Mouse (Mus musculus): ENCODE data around the gene Abcg5. TPM values are rescaled to one million over a fixed set of nuclear protein-coding genes. Genes with fewer than 3 reads are reported as not detected.

Gene Abcg5
- 0.43 and 0.99 TPM in 2 replicates for polyA plus RNA-seq (2014; fragmentation: Nextera tagmentation; extraction: Ambion mirVana)

DNA sequence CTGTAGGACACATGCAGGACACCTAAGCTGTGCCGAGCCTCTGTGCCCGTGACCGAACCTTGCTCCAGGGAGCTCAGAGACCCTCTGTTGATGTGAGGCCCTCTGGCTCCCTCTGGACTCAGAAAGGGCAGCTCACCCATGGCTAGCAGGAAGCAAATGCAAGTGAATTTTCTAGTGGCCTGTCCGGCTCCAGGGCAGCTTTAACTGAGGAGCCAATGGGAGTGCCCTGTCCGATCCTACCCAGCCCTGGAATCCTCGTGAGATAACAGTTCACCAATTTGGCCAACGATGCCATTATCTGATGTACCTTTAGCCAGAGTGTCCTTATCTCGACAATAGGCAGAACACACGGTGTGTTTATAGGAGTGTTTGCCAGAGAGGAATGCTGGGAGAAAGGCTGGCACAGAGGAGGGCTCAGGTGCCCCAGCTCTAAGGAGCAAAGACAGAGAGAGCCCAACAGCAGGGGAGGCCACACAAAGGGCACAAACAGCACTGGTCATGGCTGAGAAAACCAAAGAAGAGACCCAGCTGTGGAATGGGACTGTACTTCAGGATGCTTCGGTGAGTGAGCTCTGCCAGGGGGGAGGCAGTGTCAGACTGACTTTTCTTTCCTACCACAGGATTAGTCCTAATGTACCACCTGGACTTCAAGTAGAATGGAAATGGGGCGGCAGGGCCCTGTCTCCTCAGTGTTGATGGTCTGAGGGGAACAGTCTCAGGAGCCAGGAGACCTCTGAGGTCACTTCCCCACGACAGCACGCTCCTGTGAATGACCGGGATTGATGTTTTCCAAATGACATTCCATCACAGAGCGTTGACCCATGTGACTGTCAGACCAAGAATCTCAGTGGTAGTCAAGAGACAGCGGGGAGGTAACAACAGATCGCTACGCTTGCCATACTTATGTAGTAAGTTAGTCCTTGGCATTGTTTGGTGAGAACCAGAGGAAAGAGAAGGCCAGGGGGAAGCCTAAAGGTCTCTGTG, at the start of gene Abcg5:
Gene Abcg5, minus strand, starts transcription at position 278 of the 984 bp plus-strand sequence.
- no peaks in the 10 kb centered on the region for H3K36me3 ChIP-seq (ENCODE audit: control insufficient read depth, insufficient read depth, low read length)
- no peak for ATAC-seq (replicated peaks; ENCODE audit: insufficient number of reproducible peaks, low FRiP score, low TSS enrichment)
- WGBS (ENCODE audit: insufficient replicate concordance), result 64% methylated on average over 18 of the region's 18 CpGs

DNA sequence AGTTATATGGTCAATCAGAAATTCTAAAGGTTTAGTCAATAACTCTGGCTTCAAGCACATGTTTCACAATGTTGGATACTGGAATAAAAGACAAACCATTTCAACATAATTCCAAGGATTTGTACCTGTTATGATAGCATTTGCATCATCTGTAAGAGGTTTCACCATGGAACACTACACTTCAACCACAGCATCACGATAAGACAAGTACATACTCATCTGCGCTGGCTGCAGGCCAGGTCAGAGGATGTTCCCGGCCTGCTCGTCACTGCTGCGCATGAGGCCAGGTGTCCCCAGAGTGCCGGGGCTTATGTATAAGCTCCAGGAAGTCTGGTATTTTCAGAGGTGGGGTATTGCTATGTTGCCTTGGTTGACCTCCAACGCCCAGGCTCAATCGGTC, 49.8 kb upstream of the Abcg5 start:
- 89% methylated on average over 8 of the region's 8 CpGs for WGBS (ENCODE audit: insufficient replicate concordance)
- no peak overlapping the region for H3K27ac ChIP-seq (ENCODE audit: low read depth, low read length)
- no peak overlapping the region for H3K4me2 ChIP-seq
- H3K36me3 ChIP-seq (ENCODE audit: control insufficient read depth, insufficient read depth, low read length), result peaks cover 8% of the 10 kb centered on the region
- ATAC-seq (replicated peaks; ENCODE audit: insufficient number of reproducible peaks, low FRiP score, low TSS enrichment), result no peak
- H3K9me3 ChIP-seq (replicated peaks; ENCODE audit: control insufficient read depth, low read length), result no peaks in the 10 kb centered on the region
- no peaks in the 10 kb centered on the region for H3K27me3 ChIP-seq (ENCODE audit: control insufficient read depth, insufficient read depth, low read length)
- H3K9ac ChIP-seq (ENCODE audit: low read depth, low read length), result no peak overlapping the region
- H3K4me3 ChIP-seq (ENCODE audit: low read depth, low read length), result no peak overlapping the region
- H3K4me1 ChIP-seq (ENCODE audit: control insufficient read depth, insufficient read depth, low read length), result no peaks in the 10 kb centered on the region

More for the DNA sequence above, at the start of gene Abcg5:
- H3K4me2 ChIP-seq, result no peak within 1 kb of the TSS
- H3K4me1 ChIP-seq (ENCODE audit: control insufficient read depth, insufficient read depth, low read length), result no peaks in the 10 kb centered on the region
- H3K4me3 ChIP-seq (ENCODE audit: low read depth, low read length), result no peak within 1 kb of the TSS
- H3K27me3 ChIP-seq (ENCODE audit: control insufficient read depth, insufficient read depth, low read length), result no peaks in the 10 kb centered on the region
- H3K9ac ChIP-seq (ENCODE audit: low read depth, low read length), result no peak within 1 kb of the TSS
- no peak within 1 kb of the TSS for H3K27ac ChIP-seq (ENCODE audit: low read depth, low read length)
- H3K9me3 ChIP-seq (replicated peaks; ENCODE audit: control insufficient read depth, low read length), result no peaks in the 10 kb centered on the region

DNA sequence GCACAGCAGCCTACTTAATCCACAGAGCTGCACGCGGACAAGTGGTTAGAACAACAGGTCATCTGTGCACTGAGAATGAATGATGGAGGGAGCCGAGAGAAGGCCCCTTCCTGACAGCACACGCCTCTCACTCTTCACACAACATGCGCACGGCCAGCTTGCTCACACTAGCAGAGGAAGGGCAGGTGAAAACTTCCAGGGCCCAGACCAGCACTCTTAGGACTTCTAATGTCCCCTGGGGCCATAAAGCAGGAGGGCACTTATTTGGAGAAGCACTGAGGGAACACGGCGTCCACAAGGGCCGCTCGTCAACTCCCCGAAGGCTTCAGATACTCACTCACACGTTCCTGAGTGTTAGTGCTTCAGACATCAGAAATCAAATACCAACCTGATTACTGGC, 48.5 kb upstream of the Abcg5 start:
- ATAC-seq (replicated peaks; ENCODE audit: insufficient number of reproducible peaks, low FRiP score, low TSS enrichment), result no peak
- Histone ChIP-seq H3K9ac (ENCODE audit: low read depth, low read length) (no peak overlapping the region), H3K27me3 (ENCODE audit: control insufficient read depth, insufficient read depth, low read length) (no peaks in the 10 kb centered on the region), H3K4me3 (ENCODE audit: low read depth, low read length) (no peak overlapping the region), H3K27ac (ENCODE audit: low read depth, low read length) (no peak overlapping the region), H3K9me3 (replicated peaks; ENCODE audit: control insufficient read depth, low read length) (no peaks in the 10 kb centered on the region), H3K4me2 (no peak overlapping the region), H3K4me1 (ENCODE audit: control insufficient read depth, insufficient read depth, low read length) (no peaks in the 10 kb centered on the region), H3K36me3 (ENCODE audit: control insufficient read depth, insufficient read depth, low read length) (peaks cover 8% of the 10 kb centered on the region)
- 84% methylated on average over 12 of the region's 12 CpGs for WGBS (ENCODE audit: insufficient replicate concordance)

DNA sequence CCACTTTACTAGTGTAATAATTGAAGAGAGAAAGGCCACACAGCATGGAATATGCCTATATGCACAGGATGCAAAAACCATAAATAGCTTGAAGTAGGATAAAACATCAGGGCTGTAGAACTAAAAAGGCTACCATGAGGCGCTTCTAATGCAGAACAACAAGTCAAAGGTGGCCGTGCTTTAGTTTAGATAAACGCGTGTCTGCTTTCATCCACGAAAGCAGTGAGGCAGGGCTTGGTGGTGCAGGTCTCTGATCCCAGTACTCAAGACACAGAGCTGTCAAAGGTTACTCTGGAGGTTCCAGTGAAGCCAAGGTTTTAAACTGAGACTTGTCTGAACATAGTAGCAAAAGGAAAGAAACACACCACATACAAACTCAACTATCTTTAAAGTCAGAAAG, 46.3 kb upstream of the Abcg5 start:
- ATAC-seq (replicated peaks; ENCODE audit: insufficient number of reproducible peaks, low FRiP score, low TSS enrichment), result no peak
- H3K9me3 ChIP-seq (replicated peaks; ENCODE audit: control insufficient read depth, low read length), result no peaks in the 10 kb centered on the region
- H3K36me3 ChIP-seq (ENCODE audit: control insufficient read depth, insufficient read depth, low read length), result peaks cover 13% of the 10 kb centered on the region
- no peaks in the 10 kb centered on the region for H3K4me1 ChIP-seq (ENCODE audit: control insufficient read depth, insufficient read depth, low read length)
- no peak overlapping the region for H3K27ac ChIP-seq (ENCODE audit: low read depth, low read length)
- no peak overlapping the region for H3K4me2 ChIP-seq
- H3K4me3 ChIP-seq (ENCODE audit: low read depth, low read length), result no peak overlapping the region
- H3K9ac ChIP-seq (ENCODE audit: low read depth, low read length), result no peak overlapping the region
- no peaks in the 10 kb centered on the region for H3K27me3 ChIP-seq (ENCODE audit: control insufficient read depth, insufficient read depth, low read length)
- 66% methylated on average over 5 of the region's 5 CpGs for WGBS (ENCODE audit: insufficient replicate concordance)

DNA sequence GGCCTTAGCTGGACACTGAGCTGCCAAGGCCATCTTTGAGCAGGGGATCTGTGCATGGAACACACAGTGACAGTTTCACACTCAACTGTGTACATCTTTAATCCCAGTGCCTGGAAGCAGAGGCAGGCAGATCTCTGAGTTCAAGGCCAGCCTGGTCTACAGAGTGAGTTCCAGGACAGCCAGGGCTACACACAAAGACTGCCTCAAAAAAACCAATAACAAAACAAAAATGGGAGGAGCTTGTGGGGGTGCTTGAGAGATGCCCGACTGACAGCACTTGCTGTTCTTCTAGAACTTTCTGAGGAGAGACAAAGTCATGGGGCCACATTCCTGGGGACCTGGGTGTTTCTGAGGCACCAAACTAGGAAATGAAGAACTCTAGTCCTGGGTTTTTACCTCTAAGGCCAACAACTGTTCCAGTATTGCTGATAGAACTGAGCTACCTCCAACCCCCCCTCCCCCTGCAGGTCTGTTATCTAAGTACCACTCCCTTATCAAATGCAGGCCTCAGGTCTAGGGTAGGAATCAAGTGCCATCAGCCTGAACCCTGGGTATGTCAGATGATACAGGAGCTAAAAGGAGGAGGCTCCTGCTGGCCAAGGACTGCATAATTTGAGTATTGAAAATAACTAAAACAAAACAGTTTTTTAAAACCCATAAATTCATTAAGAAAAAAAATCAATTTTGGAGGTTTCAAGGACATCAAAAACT, 45.5 kb upstream of the Abcg5 start:
- no peak overlapping the region for H3K4me2 ChIP-seq
- peaks cover 13% of the 10 kb centered on the region for H3K36me3 ChIP-seq (ENCODE audit: control insufficient read depth, insufficient read depth, low read length)
- no peak for ATAC-seq (replicated peaks; ENCODE audit: insufficient number of reproducible peaks, low FRiP score, low TSS enrichment)
- no peak overlapping the region for H3K4me3 ChIP-seq (ENCODE audit: low read depth, low read length)
- H3K27me3 ChIP-seq (ENCODE audit: control insufficient read depth, insufficient read depth, low read length), result no peaks in the 10 kb centered on the region
- no peaks in the 10 kb centered on the region for H3K4me1 ChIP-seq (ENCODE audit: control insufficient read depth, insufficient read depth, low read length)
- WGBS (ENCODE audit: insufficient replicate concordance), result 65% methylated on average over 1 of the region's 1 CpGs
- no peak overlapping the region for H3K27ac ChIP-seq (ENCODE audit: low read depth, low read length)
- no peaks in the 10 kb centered on the region for H3K9me3 ChIP-seq (replicated peaks; ENCODE audit: control insufficient read depth, low read length)
- H3K9ac ChIP-seq (ENCODE audit: low read depth, low read length), result no peak overlapping the region

DNA sequence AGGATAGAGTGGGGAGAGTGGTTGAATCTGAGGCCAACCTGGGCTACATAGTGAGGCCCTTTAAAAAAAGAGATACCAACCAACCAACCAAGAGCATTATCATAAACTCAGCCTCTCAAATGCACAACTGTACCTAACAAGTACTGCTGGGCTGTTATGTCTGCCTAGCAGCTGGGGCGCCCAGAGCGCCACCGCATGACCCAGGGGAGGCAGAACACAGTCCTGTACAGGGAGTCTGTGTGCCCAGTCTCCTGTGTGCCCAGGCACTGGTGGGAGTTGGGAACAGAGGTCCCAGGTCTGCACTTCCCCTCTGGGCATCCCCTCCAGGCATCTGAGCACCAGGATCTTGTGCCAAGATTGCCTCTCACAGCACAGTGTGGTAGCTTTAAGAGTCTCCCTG, 42.4 kb upstream of the Abcg5 start:
- Histone ChIP-seq H3K4me2 (no peak overlapping the region), H3K9me3 (replicated peaks; ENCODE audit: control insufficient read depth, low read length) (no peaks in the 10 kb centered on the region), H3K4me1 (ENCODE audit: control insufficient read depth, insufficient read depth, low read length) (no peaks in the 10 kb centered on the region), H3K27me3 (ENCODE audit: control insufficient read depth, insufficient read depth, low read length) (no peaks in the 10 kb centered on the region), H3K9ac (ENCODE audit: low read depth, low read length) (no peak overlapping the region), H3K36me3 (ENCODE audit: control insufficient read depth, insufficient read depth, low read length) (peaks cover 15% of the 10 kb centered on the region), H3K27ac (ENCODE audit: low read depth, low read length) (no peak overlapping the region), H3K4me3 (ENCODE audit: low read depth, low read length) (no peak overlapping the region)
- 94% methylated on average over 3 of the region's 3 CpGs for WGBS (ENCODE audit: insufficient replicate concordance)
- ATAC-seq (replicated peaks; ENCODE audit: insufficient number of reproducible peaks, low FRiP score, low TSS enrichment), result no peak

DNA sequence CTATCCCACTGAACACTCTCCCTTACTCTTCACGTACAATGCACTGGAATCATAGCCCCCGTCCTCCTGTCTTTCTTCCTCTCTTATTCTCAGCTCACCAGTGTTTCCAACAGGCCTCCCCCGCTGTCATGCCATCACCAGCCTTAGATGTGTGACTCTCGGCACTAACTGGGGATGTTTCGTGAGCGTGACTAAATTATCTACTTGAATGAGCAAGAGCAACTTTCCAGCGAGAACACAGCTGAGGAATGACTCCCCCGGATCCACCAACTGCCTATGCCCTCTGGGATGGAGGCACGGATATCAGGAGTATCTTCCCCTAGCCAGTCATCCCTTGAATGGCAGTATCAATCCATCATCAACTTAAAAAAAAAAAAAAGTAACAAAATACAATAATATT, 41.2 kb upstream of the Abcg5 start:
- ATAC-seq (replicated peaks; ENCODE audit: insufficient number of reproducible peaks, low FRiP score, low TSS enrichment), result no peak
- no peak overlapping the region for H3K4me2 ChIP-seq
- no peaks in the 10 kb centered on the region for H3K9me3 ChIP-seq (replicated peaks; ENCODE audit: control insufficient read depth, low read length)
- no peaks in the 10 kb centered on the region for H3K27me3 ChIP-seq (ENCODE audit: control insufficient read depth, insufficient read depth, low read length)
- no peak overlapping the region for H3K9ac ChIP-seq (ENCODE audit: low read depth, low read length)
- no peak overlapping the region for H3K4me3 ChIP-seq (ENCODE audit: low read depth, low read length)
- no peaks in the 10 kb centered on the region for H3K4me1 ChIP-seq (ENCODE audit: control insufficient read depth, insufficient read depth, low read length)
- H3K27ac ChIP-seq (ENCODE audit: low read depth, low read length), result no peak overlapping the region
- H3K36me3 ChIP-seq (ENCODE audit: control insufficient read depth, insufficient read depth, low read length), result peaks cover 15% of the 10 kb centered on the region
- 82% methylated on average over 9 of the region's 9 CpGs for WGBS (ENCODE audit: insufficient replicate concordance)

DNA sequence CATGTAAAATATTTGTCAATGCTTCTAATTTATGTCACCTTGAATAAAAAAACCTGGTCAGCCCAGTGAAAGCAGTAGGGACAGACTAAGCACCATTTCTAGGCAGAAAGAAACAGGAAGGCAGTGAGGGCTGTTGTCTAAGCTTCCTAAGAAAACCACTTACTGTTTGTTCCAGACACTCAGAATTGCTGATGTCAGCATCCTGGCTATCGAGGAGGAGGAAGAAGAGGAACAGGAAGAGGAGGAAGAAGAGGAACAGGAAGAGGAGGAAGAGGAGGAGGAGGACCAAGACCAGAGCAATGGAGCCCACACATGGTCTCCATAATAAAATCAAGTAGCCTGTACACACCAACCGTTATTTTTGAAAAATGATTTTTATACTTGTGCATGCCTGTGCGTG, 36.3 kb upstream of the Abcg5 start:
- Histone ChIP-seq H3K4me3 (ENCODE audit: low read depth, low read length) (no peak overlapping the region), H3K4me1 (ENCODE audit: control insufficient read depth, insufficient read depth, low read length) (no peaks in the 10 kb centered on the region), H3K9ac (ENCODE audit: low read depth, low read length) (no peak overlapping the region), H3K36me3 (ENCODE audit: control insufficient read depth, insufficient read depth, low read length) (peaks cover 11% of the 10 kb centered on the region; the same call in 1 of the 2 replicates), H3K9me3 (replicated peaks; ENCODE audit: control insufficient read depth, low read length) (no peaks in the 10 kb centered on the region), H3K27me3 (ENCODE audit: control insufficient read depth, insufficient read depth, low read length) (no peaks in the 10 kb centered on the region), H3K27ac (ENCODE audit: low read depth, low read length) (no peak overlapping the region), H3K4me2 (no peak overlapping the region)
- no peak for ATAC-seq (replicated peaks; ENCODE audit: insufficient number of reproducible peaks, low FRiP score, low TSS enrichment)
- 80% methylated on average over 3 of the region's 3 CpGs for WGBS (ENCODE audit: insufficient replicate concordance)

Measured in heart, embryonic 11.5 days (tissue).